Mouse (Mus musculus) stomach, postnatal 0 days (tissue): ENCODE data around the gene Slc26a6. TPM values are rescaled to one million over a fixed set of nuclear protein-coding genes. Genes with fewer than 3 reads are reported as not detected.
A peak's percentile ranks its signal among the peaks of the same experiment; 100 is the strongest.

ENCODE experiments used
- ATAC-seq: fragments of 200-750 bp; cut with Nextera tagmentation; 2 replicates; pipeline ENCODE4 v1.8.0; 2017; ENCODE audit not compliant: low FRiP score, low TSS enrichment
- DNase-seq: peaks from one replicate; pipeline ENCODE4 v3.0.0-alpha.2; 2016; ENCODE audit warnings: low spot score
- H3K27ac ChIP-seq: fragments of 300-500 bp; sonication (generic); replicated peaks from 2 replicates; pipeline ENCODE4 v1.5.1; 2014; ENCODE audit warnings: mild to moderate bottlenecking, control low read depth
- H3K27me3 ChIP-seq: fragments of 300-500 bp; sonication (generic); 2 replicates; pipeline ENCODE4 v1.6.1; 2014; ENCODE audit warnings: low read length; ENCODE audit not compliant: control insufficient read depth, insufficient read depth
- H3K36me3 ChIP-seq: fragments of 300-500 bp; sonication (generic); 2 replicates; pipeline ENCODE4 v1.6.1; 2014; ENCODE audit warnings: low read length, mixed read lengths; ENCODE audit not compliant: control insufficient read depth, insufficient read depth
- H3K4me1 ChIP-seq: fragments of 300-500 bp; sonication (generic); replicated peaks from 2 replicates; pipeline ENCODE4 v1.6.1; 2014; ENCODE audit warnings: antibody characterized with exemption; ENCODE audit not compliant: control insufficient read depth, insufficient read depth
- H3K4me2 ChIP-seq: fragments of 300-500 bp; sonication (generic); replicated peaks from 2 replicates; pipeline ENCODE4 v1.6.1; 2014; ENCODE audit warnings: low read depth, mild to moderate bottlenecking, control low read depth, moderate library complexity
- H3K4me3 ChIP-seq: fragments of 300-500 bp; sonication (generic); 2 replicates; pipeline ENCODE4 v1.5.1; 2014; ENCODE audit warnings: low read depth, low read length, control low read depth
- H3K9ac ChIP-seq: fragments of 300-500 bp; sonication (generic); 2 replicates; pipeline ENCODE4 v1.6.1; 2014; ENCODE audit warnings: mild to moderate bottlenecking, low read length, control low read depth, mixed read lengths
- H3K9me3 ChIP-seq: fragments of 300-500 bp; sonication (generic); 2 replicates; pipeline ENCODE4 v1.6.1; 2016; ENCODE audit warnings: low read length; ENCODE audit not compliant: control insufficient read depth
- CTCF ChIP-seq: IDR thresholded peaks from 2 replicates; pipeline ENCODE4 v1.5.1; 2016; ENCODE audit warnings: antibody characterized with exemption, low read depth, mild to moderate bottlenecking, moderate library complexity
- EP300 ChIP-seq: optimal IDR thresholded peaks from 2 replicates; pipeline ENCODE3; 2016; ENCODE audit warnings: antibody characterized with exemption
- WGBS: fragments of 180-500 bp; shearing (Covaris S2); extraction: QIAGEN DNeasy Blood & Tissue Kit; methylation state at CpG from one replicate; pipeline ENCODE4 v1.1.7; 2014; 5-methylcytosine and 5-hydroxymethylcytosine counted together
- microRNA-seq: library from miRNA; unstranded; fragments of <30 nt; microRNA quantifications from one replicate; pipeline ENCODE4, GENCODE M21; 2016
- polyA plus RNA-seq: library from polyadenylated mRNA; unstranded; fragments of >200 nt; fragmentation: Nextera tagmentation; extraction: Ambion mirVana; gene quantifications from 2 replicates; pipeline ENCODE4 v1.2.1, GENCODE M21; 2015

Slc26a6 gene
- polyA plus RNA-seq, 1 experiment from 2014 or later = 8.2 TPM

DNA sequence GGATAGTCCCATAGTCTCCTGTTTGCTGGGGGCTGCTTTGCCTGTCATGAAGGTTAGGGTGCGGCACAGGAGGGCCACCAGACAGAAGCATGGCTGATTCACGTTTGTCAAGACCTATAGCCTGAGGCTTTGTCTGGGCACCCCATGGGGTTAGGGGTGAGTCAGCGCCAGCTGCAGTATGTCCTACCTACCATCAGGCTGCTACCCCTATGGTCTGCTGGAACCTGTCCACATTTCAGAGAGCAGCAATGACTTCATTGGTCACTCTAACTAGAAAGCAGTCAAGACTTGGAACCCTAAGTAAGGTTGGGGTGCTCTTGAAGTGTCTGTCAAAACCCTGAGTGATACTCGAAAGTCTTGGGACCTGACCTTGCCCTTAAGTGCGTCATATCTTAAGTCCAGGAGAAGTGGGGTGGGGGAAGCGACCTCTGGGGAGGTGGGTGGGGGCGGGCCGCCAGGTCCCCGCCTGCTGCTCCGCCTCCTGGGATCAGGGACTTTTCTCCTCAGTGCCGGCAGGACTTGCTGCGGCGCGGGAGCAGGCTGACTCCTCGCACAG lies 100.1 kb downstream of the Slc26a6 start, which contains the start of gene Col7a1:
TSS of gene Col7a1 (plus strand) at position 506 of the 556 bp plus-strand sequence.
- TF ChIP-seq CTCF = no peak
- no peak for TF ChIP-seq EP300
- H3K36me3 ChIP-seq = peaks cover 12% of the 10 kb centered on the region
- H3K27ac ChIP-seq = no peak within 1 kb of the TSS
- ATAC-seq = no peak
- no peaks in the 10 kb centered on the region for H3K9me3 ChIP-seq
- no peaks in the 10 kb centered on the region for H3K27me3 ChIP-seq
- H3K4me2 ChIP-seq = peak within 1 kb of the TSS; percentile 44
- 10% methylated on average over 15 of the region's 15 CpGs for WGBS
- H3K4me1 ChIP-seq = no peaks in the 10 kb centered on the region
- no peak for DNase-seq
- peak within 1 kb of the TSS; percentile 43; the same call in 1 of the 2 replicates for H3K9ac ChIP-seq
- peak within 1 kb of the TSS; percentile 24; the same call in 1 of the 2 replicates for H3K4me3 ChIP-seq

DNA sequence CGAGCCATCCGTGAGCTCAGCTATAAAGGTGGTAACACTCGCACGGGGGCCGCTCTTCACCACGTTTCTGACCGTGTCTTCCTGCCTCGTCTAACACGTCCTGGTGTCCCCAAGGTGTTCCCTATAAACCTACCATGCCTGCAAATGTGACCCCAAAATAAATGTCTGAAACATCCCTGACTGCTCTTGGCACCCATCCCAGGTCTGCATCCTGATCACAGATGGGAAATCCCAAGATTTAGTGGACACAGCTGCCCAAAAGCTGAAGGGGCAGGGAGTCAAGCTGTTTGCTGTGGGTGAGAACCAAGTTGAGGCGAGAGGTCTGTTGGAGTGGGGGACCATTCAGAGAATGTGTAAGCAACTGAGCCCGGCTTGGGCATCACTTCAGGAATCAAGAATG lies 102.2 kb downstream of the Slc26a6 start:
- no peak overlapping the region for H3K4me2 ChIP-seq
- no peaks in the 10 kb centered on the region for H3K4me1 ChIP-seq
- H3K27me3 ChIP-seq = no peaks in the 10 kb centered on the region
- no peak for TF ChIP-seq CTCF
- TF ChIP-seq EP300 = no peak
- no peaks in the 10 kb centered on the region for H3K36me3 ChIP-seq
- H3K4me3 ChIP-seq = no peak overlapping the region
- H3K9ac ChIP-seq = no peak overlapping the region
- no peak for DNase-seq
- no peaks in the 10 kb centered on the region for H3K9me3 ChIP-seq
- no peak overlapping the region for H3K27ac ChIP-seq
- no peak for ATAC-seq
- WGBS = 85% methylated on average over 11 of the region's 11 CpGs

DNA sequence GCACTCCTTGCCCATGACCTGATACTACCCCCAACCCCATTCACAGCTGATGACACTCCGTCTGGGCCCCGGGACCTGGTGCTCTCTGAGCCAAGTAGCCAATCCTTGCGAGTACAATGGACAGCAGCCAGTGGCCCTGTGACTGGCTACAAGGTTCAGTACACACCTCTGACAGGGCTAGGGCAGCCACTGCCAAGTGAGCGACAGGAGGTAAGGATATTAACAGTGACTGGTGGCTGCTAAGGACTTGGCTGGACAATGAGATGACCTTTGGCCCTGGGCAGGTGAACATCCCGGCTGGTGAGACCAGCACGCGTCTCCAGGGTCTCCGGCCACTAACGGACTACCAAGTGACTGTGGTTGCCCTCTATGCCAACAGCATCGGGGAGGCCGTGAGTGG lies 102.8 kb downstream of the Slc26a6 start:
- WGBS = 89% methylated on average over 11 of the region's 11 CpGs
- Histone ChIP-seq H3K36me3 (no peaks in the 10 kb centered on the region), H3K27ac (no peak overlapping the region), H3K27me3 (no peaks in the 10 kb centered on the region), H3K9ac (no peak overlapping the region), H3K4me2 (no peak overlapping the region), H3K9me3 (no peaks in the 10 kb centered on the region), H3K4me3 (no peak overlapping the region), H3K4me1 (no peaks in the 10 kb centered on the region)
- DNase-seq = no peak
- ATAC-seq = no peak
- TF ChIP-seq EP300 = no peak
- no peak for TF ChIP-seq CTCF

Small RNA genes lying within 50 kb of the gene (microRNA-seq; reads per million reads assigned to microRNA genes)
- not detected for gene Gm23156

Other genes with a start within 250 kb of the Slc26a6 start
- gene Arih2, start 203.9 kb upstream of the Slc26a6 start, polyA plus RNA-seq = 25.1 and 27.2 TPM in 2 replicates
- gene Slc25a20, start 191.2 kb upstream of the Slc26a6 start, polyA plus RNA-seq = 71.5 and 75.1 TPM in 2 replicates
- gene Prkar2a, start 164.0 kb upstream of the Slc26a6 start, polyA plus RNA-seq = 22.2 and 24.0 TPM in 2 replicates
- 35.7 and 37.8 TPM in 2 replicates for gene Ip6k2, start 69.5 kb upstream of the Slc26a6 start, polyA plus RNA-seq
- gene Nckipsd, start 44.9 kb upstream of the Slc26a6 start, polyA plus RNA-seq = 7.9 and 8.5 TPM in 2 replicates
- gene Celsr3, start 27.0 kb upstream of the Slc26a6 start, polyA plus RNA-seq = 0.15 and 0.22 TPM in 2 replicates
- gene Tmem89, start 61.3 kb downstream of the Slc26a6 start, polyA plus RNA-seq = 0.51 and 0.67 TPM in 2 replicates
- gene Uqcrc1, start 83.3 kb downstream of the Slc26a6 start, polyA plus RNA-seq = 476 and 497 TPM in 2 replicates
- gene Col7a1, start 100.3 kb downstream of the Slc26a6 start, polyA plus RNA-seq = 6.2 and 9.6 TPM in 2 replicates
- not detected in 2 replicates for gene Ucn2, start 132.7 kb downstream of the Slc26a6 start, polyA plus RNA-seq
- gene Pfkfb4, start 138.5 kb downstream of the Slc26a6 start, polyA plus RNA-seq = 10.3 and 12.1 TPM in 2 replicates
- gene Shisa5, start 185.3 kb downstream of the Slc26a6 start, polyA plus RNA-seq = 168 and 181 TPM in 2 replicates
- gene Trex1, start 206.5 kb downstream of the Slc26a6 start, polyA plus RNA-seq = 13.3 and 15.8 TPM in 2 replicates
- gene Atrip, start 220.8 kb downstream of the Slc26a6 start, polyA plus RNA-seq = 10.8 and 11.3 TPM in 2 replicates
- gene Ccdc51, start 229.2 kb downstream of the Slc26a6 start, polyA plus RNA-seq = 8.9 and 9.9 TPM in 2 replicates
- 416 and 424 TPM in 2 replicates for gene Tma7, start 229.3 kb downstream of the Slc26a6 start, polyA plus RNA-seq
- gene Plxnb1, start 242.1 kb downstream of the Slc26a6 start, polyA plus RNA-seq = 3.0 and 3.7 TPM in 2 replicates